Mouse (Mus musculus) bone marrow, adult 2 months (tissue): ENCODE results near the gene Cxcl1. TPM values are rescaled to one million over a fixed set of nuclear protein-coding genes. Genes with fewer than 3 reads are reported as not detected.

Source experiments
- H3K27ac ChIP-seq: fragments of 200-500 bp; 2 replicates; pipeline ENCODE4 v1.5.1; 2012; ENCODE audit warnings: low read depth, mild to moderate bottlenecking, control low read depth, inconsistent platforms, low read length; ENCODE audit not compliant: control insufficient read depth, poor library complexity, insufficient read depth
- H3K4me1 ChIP-seq: fragments of 200-500 bp; 2 replicates; pipeline ENCODE4 v1.6.1; 2011; ENCODE audit warnings: low read length; ENCODE audit not compliant: control insufficient read depth, insufficient read depth
- H3K4me3 ChIP-seq: fragments of 200-500 bp; replicated peaks from 2 replicates; pipeline ENCODE3; 2011; ENCODE audit warnings: mild to moderate bottlenecking, low read depth, low read length, control low read depth; ENCODE audit not compliant: control insufficient read depth
- CTCF ChIP-seq: fragments of 200-500 bp; IDR thresholded peaks from 2 replicates; pipeline ENCODE4 v1.5.1; 2011; ENCODE audit warnings: low read length, control low read depth; ENCODE audit not compliant: control insufficient read depth, insufficient read depth
- POLR2A ChIP-seq: fragments of 200-500 bp; IDR thresholded peaks from 2 replicates; pipeline ENCODE4 v1.6.1; 2011; ENCODE audit warnings: low read depth, mild to moderate bottlenecking, control low read depth, low read length, borderline replicate concordance; ENCODE audit not compliant: control insufficient read depth
- WGBS: fragments of 180-500 bp; shearing (Covaris S2); methylation state at CpG from one replicate; pipeline ENCODE4 v1.1.7; 2018; 5-methylcytosine and 5-hydroxymethylcytosine counted together
- polyA plus RNA-seq: library from polyadenylated mRNA; stranded (reverse); fragments of >200 nt; gene quantifications from 2 replicates; pipeline ENCODE4 v1.2.4, GENCODE M21; 2011; ENCODE audit warnings: low replicate concordance; ENCODE audit not compliant: missing spikeins, insufficient read depth, insufficient read length

Gene Cxcl1
- polyA plus RNA-seq, 1 experiment: 1.6 TPM

DNA sequence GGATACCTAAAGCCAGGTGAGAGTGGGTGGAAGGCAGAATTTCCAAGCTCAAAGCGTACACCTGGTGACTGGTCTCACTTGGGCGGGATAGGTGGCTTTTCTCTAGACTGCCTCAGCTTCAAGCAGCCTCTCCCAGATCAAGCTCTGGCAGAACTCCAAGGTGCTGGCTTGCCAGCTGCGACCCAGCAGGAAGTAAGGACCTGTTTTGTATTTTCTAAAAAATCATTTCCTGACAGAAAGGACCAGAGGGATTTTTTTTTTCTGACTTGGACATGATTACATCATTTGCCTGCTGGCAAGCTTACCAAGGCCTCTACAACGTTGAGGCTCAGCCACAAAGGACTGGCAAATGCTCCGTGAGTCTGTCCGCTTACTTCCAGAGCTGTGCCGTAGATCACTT is 9.1 kb downstream of the Cxcl1 start:
- H3K4me3 ChIP-seq: no peak overlapping the region
- WGBS: 12% methylated on average over 7 of the region's 7 CpGs
- no peak overlapping the region for H3K27ac ChIP-seq
- peaks cover 2% of the 10 kb centered on the region for H3K4me1 ChIP-seq
- TF ChIP-seq POLR2A (no peak), CTCF (no peak)

DNA sequence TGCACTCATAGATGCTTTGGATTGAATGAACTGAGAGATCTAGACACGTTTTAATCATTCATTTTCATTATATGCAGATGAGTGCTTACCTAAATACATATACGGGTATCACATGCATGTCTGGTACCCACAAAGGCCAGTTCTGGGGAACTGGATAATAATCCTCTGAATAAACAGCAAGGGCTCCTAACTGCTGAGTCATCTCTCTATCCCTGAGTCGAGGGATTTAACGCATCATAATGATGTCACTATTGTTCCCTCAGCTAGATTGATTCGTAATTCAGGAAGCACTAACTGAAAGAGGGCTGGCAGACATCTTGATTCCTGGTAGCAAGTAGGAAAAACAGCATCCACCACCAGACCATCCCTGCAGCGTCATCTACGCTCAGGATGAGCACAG is 9.6 kb downstream of the Cxcl1 start:
- no peak overlapping the region for H3K27ac ChIP-seq
- H3K4me3 ChIP-seq: no peak overlapping the region
- H3K4me1 ChIP-seq: peaks cover 2% of the 10 kb centered on the region
- TF ChIP-seq CTCF (no peak), POLR2A (no peak)
- 56% methylated on average over 7 of the region's 7 CpGs for WGBS

DNA sequence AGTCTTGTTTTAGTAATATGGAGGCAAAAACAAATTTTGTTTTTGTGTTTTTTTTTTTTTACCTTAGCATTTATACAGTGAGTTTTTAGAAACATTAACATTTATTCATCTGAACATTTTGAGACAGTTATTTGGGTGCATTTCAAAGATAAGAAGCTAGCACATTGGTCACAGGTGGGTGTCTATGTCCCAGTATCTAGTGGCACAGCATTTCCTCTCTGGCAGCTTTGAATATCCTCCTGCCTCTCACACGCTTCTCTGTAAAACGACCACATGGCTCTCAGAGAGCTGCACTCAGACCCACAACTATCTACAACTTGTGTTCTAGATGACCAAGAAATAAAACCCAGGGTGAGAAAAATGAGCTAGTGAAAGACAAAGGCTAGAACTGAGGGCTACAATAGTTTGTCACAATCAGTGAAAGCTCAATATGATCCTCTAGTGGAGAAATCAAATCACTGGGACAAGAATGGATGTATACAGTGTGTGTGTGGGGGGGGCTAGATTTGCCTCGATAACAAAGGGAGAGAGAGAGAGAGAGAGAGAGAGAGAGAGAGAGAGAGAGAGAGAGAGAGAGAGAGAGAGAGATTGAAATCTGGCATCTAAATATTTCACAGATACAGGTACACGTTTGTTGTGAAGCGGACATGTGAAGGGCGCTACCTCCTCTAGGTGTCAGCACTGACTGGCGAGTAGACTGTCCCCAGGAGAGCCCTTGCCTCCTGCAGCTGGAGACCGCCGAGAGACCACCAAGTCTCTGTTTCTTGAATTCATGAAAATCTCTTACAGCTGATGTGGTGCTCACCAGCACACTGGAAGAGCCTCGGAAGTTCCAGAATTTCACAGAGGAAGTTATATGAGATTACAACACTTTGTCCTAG is 11.6 kb downstream of the Cxcl1 start:
- WGBS: 4% methylated on average over 10 of the region's 10 CpGs
- no peak overlapping the region for H3K4me3 ChIP-seq
- TF ChIP-seq POLR2A (no peak), CTCF (peak; percentile 34; the same call in 1 of the 2 replicates)
- peak overlapping the region; percentile 70; the same call in 1 of the 2 replicates for H3K27ac ChIP-seq
- H3K4me1 ChIP-seq: peaks cover 2% of the 10 kb centered on the region

DNA sequence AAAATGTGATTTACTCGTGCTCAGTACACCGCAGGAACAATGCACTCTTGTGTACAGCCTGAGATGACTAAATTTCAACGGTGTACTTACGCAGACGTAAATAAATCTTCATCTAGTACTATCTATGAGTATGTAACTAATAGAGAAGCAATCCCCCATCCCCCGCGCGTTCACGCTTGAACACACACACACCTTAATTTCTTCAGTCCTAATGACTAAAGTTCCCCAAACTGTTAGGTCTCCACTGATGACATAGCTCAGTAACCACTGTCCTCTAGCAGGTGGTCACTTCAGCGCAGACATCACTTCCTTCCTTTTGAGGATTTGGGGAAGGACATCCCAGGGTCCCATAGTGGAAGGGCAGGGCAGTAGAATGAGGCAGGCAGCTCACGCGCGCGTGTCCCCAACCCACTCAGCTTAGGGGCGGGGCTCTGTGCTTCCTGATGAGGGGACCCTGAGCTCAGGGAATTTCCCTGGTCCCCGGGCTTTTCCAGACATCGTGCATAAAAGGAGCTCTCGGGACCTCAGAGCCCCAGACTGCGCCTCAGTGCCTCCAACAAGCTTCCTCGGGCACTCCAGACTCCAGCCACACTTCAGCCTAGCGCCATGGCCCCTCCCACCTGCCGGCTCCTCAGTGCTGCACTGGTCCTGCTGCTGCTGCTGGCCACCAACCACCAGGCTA is 12.4 kb downstream of the Cxcl1 start, which contains the start of gene Cxcl2:
Gene Cxcl2, plus strand, starts transcription at position 533 of the 682 bp plus-strand sequence.
- H3K4me3 ChIP-seq: no peak within 1 kb of the TSS
- peaks cover 2% of the 10 kb centered on the region for H3K4me1 ChIP-seq
- TF ChIP-seq CTCF: no peak
- no peak for TF ChIP-seq POLR2A
- 2% methylated on average over 22 of the region's 22 CpGs for WGBS
- peak within 1 kb of the TSS; percentile 70; the same call in 1 of the 2 replicates for H3K27ac ChIP-seq

DNA sequence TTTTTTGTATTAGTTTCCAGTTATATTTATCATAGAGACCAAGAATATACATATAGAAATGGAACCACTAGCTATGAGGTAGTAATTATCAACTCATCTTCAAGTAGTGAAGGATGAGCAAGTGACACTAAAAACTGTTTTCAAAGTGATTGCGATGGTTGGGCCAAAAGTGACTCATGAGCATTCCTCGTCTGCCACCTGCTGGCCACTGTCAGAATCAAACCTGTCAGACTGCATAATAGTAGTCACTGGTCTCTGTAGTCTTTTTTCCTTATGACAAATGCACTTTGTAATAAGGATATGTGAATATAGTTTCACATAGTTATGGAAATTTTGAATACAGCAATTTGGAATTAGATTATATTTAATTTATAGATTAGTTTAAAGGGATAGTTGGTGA is 17.9 kb downstream of the Cxcl1 start:
- WGBS: under 1% methylated on average over 2 of the region's 2 CpGs
- Histone ChIP-seq H3K4me3 (no peak overlapping the region), H3K4me1 (no peaks in the 10 kb centered on the region), H3K27ac (no peak overlapping the region)
- TF ChIP-seq CTCF: peak; percentile 83
- no peak for TF ChIP-seq POLR2A

- WGBS: 67% methylated on average over 2 of the region's 2 CpGs
Measured at GRCm38 (mm10) chr5:90919495-90919894, 28.5 kb downstream of the Cxcl1 start.

DNA sequence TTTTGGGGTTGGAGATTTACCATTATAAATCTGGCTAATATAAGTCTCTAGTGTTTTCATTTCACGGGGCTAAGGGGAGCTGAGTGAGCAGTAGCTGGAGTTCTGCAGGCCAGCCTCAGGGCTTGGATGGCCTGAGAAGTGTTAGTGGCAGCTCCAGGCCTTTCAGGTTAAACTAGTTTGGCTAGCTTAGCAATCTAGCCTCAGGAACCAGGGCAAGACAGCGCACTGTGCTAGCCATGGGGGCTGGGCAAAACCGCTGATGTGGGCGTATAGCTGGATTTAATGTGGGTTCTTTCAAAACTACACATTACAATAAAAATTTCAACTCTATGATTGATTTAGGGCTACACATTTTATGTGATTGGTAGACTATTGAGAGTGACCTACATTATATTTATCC is 31.9 kb downstream of the Cxcl1 start:
- Histone ChIP-seq H3K27ac (no peak overlapping the region), H3K4me1 (no peaks in the 10 kb centered on the region), H3K4me3 (no peak overlapping the region)
- TF ChIP-seq POLR2A (no peak), CTCF (no peak)
- 85% methylated on average over 4 of the region's 4 CpGs for WGBS

More at GRCm38 (mm10) chr5:90919495-90919894, 28.5 kb downstream of the Cxcl1 start:
- no peak overlapping the region for H3K4me3 ChIP-seq
- H3K27ac ChIP-seq: no peak overlapping the region
- TF ChIP-seq CTCF (no peak), POLR2A (no peak)
- H3K4me1 ChIP-seq: no peaks in the 10 kb centered on the region

- no peak overlapping the region for H3K27ac ChIP-seq
- WGBS: 64% methylated on average over 2 of the region's 2 CpGs
Measured at GRCm38 (mm10) chr5:90930546-90930945, 39.5 kb downstream of the Cxcl1 start.

More at GRCm38 (mm10) chr5:90930546-90930945, 39.5 kb downstream of the Cxcl1 start:
- H3K4me1 ChIP-seq: no peaks in the 10 kb centered on the region
- no peak for TF ChIP-seq POLR2A
- no peak for TF ChIP-seq CTCF
- peak overlapping the region; percentile 63 for H3K4me3 ChIP-seq
